In genomic region chr19:31083761-31084160, GRCm38 (mm10) we compare ENCODE assay signal across 8 mouse cellular contexts. TPM values are rescaled to one million over a fixed set of nuclear protein-coding genes. Genes with fewer than 3 reads are reported as not detected.
DNase-seq lines count a peak whose midpoint lies in the region; ATAC-seq and TF ChIP-seq lines count a peak whose summit lies in the region.

No protein-coding gene starts in this region.

- H3K4me2 ChIP-seq in embryonic facial prominence, embryonic 11.5 days (ENCODE audit: low read depth, low read length): peak overlapping the region; percentile 84
- H3K4me2 ChIP-seq in hindbrain, embryonic 16.5 days (ENCODE audit: low read length): peak overlapping the region; percentile 87
- peak overlapping the region; percentile 94 for H3K4me2 ChIP-seq in midbrain, postnatal 0 days (ENCODE audit: low read depth, low read length, poor library complexity, severe bottlenecking)

- peak overlapping the region; percentile 60 for H3K4me3 ChIP-seq in embryonic facial prominence, embryonic 11.5 days (ENCODE audit: low read depth, low read length)
- H3K4me3 ChIP-seq in hindbrain, embryonic 16.5 days (ENCODE audit: low read length): peak overlapping the region; percentile 60
- H3K4me3 ChIP-seq in midbrain, postnatal 0 days (ENCODE audit: low read depth, low read length): peak overlapping the region; percentile 66

- H3K36me3 ChIP-seq in embryonic facial prominence, embryonic 11.5 days (replicated peaks; ENCODE audit: control insufficient read depth, insufficient read depth, low read depth, low read length): peaks cover 11% of the 10 kb centered on the region
- peaks cover 11% of the 10 kb centered on the region for H3K36me3 ChIP-seq in hindbrain, embryonic 16.5 days (ENCODE audit: control insufficient read depth, insufficient read depth, low read length)
- peaks cover 7% of the 10 kb centered on the region; the same call in 1 of the 2 replicates for H3K36me3 ChIP-seq in midbrain, postnatal 0 days (ENCODE audit: insufficient read depth, low read length)

- DNase-seq in gastrocnemius, postnatal 14 days: peak; percentile 6
- no peak for DNase-seq in gastrocnemius, postnatal 25 days
- DNase-seq in CD8-positive naive resting alpha-beta T cell, adult 2 months (ENCODE audit: low read depth in 2 of 2, low spot score in 2 of 2): peak; percentile 2 to 6
- DNase-seq in embryonic facial prominence, embryonic 11.5 days (ENCODE audit: low spot score): no peak
- no peak for DNase-seq in midbrain, postnatal 0 days (ENCODE audit: low spot score)
- no peak for DNase-seq in T-cell, adult 2 months (ENCODE audit: low spot score)

- 95% methylated on average over 8 of the region's 8 CpGs for WGBS in embryonic facial prominence, embryonic 11.5 days
- 96% methylated on average over 8 of the region's 8 CpGs for WGBS in hindbrain, embryonic 16.5 days
- 97% methylated on average over 8 of the region's 8 CpGs for WGBS in midbrain, postnatal 0 days

- no peaks in the 10 kb centered on the region; the same call in 1 of the 2 replicates for H3K4me1 ChIP-seq in embryonic facial prominence, embryonic 11.5 days (ENCODE audit: control insufficient read depth, insufficient read depth, low read length)
- H3K4me1 ChIP-seq in hindbrain, embryonic 16.5 days (ENCODE audit: control insufficient read depth, insufficient read depth, low read depth, low read length): peaks cover 17% of the 10 kb centered on the region
- peaks cover 16% of the 10 kb centered on the region for H3K4me1 ChIP-seq in midbrain, postnatal 0 days (ENCODE audit: insufficient read depth, low read length)

- H3K9ac ChIP-seq in embryonic facial prominence, embryonic 11.5 days (replicated peaks; ENCODE audit: low read length): no peak overlapping the region
- H3K9ac ChIP-seq in hindbrain, embryonic 16.5 days (ENCODE audit: low read depth, low read length): no peak overlapping the region
- H3K9ac ChIP-seq in midbrain, postnatal 0 days (replicated peaks; ENCODE audit: low read length, poor library complexity, severe bottlenecking): no peak overlapping the region

- H3K9me3 ChIP-seq in embryonic facial prominence, embryonic 11.5 days (replicated peaks; ENCODE audit: control insufficient read depth, low read length): no peaks in the 10 kb centered on the region; the same call in 1 of the 2 replicates
- H3K9me3 ChIP-seq in hindbrain, embryonic 16.5 days (ENCODE audit: control insufficient read depth, low read length): no peaks in the 10 kb centered on the region; the same call in 1 of the 2 replicates
- H3K9me3 ChIP-seq in midbrain, postnatal 0 days (ENCODE audit: low read length): no peaks in the 10 kb centered on the region

- ATAC-seq in embryonic facial prominence, embryonic 11.5 days (replicated peaks; ENCODE audit: insufficient number of reproducible peaks, low FRiP score, low TSS enrichment, low read depth): no peak
- no peak for ATAC-seq in hindbrain, embryonic 16.5 days
- ATAC-seq in midbrain, postnatal 0 days (ENCODE audit: low FRiP score): no peak
- no peak for ATAC-seq in megakaryocyte progenitor cell, adult 5-6 weeks (replicated peaks; ENCODE audit: poor library complexity)

- no peak for TF ChIP-seq CTCF in midbrain, postnatal 0 days (IDR thresholded peaks at IDR 0.05)

- H3K27ac ChIP-seq in embryonic facial prominence, embryonic 11.5 days (replicated peaks; ENCODE audit: low read depth, low read length): no peak overlapping the region
- no peak overlapping the region for H3K27ac ChIP-seq in hindbrain, embryonic 16.5 days (ENCODE audit: low read depth, low read length)
- no peak overlapping the region for H3K27ac ChIP-seq in midbrain, postnatal 0 days (ENCODE audit: low read depth, low read length)

- intact Hi-C loops in gastrocnemius, postnatal 14 days (cut with DNase I; ENCODE audit: low total_unique reads): no loop called here

- no peaks in the 10 kb centered on the region for H3K27me3 ChIP-seq in embryonic facial prominence, embryonic 11.5 days (ENCODE audit: control insufficient read depth, insufficient read depth, low read length)
- no peaks in the 10 kb centered on the region for H3K27me3 ChIP-seq in hindbrain, embryonic 16.5 days (replicated peaks; ENCODE audit: control insufficient read depth, insufficient read depth, low read length)
- no peaks in the 10 kb centered on the region for H3K27me3 ChIP-seq in midbrain, postnatal 0 days (ENCODE audit: insufficient read depth, low read length)

RNA-seq across cellular contexts. Expression of gene Cstf2t, which starts 1.1 kb away (rescaled TPM):
- total RNA-seq in gastrocnemius, postnatal 14 days (2021): 10 to 100 TPM; 18.4 to 19.4 TPM
- 10 to 100 TPM; 16.0 to 17.5 TPM for total RNA-seq in gastrocnemius, postnatal 25 days (2021)
- polyA plus RNA-seq in embryonic facial prominence, embryonic 11.5 days (2014; fragmentation: Nextera tagmentation; extraction: Ambion mirVana): 54.0 and 54.5 TPM in 2 replicates
- 59.4 and 66.3 TPM in 2 replicates for polyA plus RNA-seq in hindbrain, embryonic 16.5 days (2015; fragmentation: Nextera tagmentation; extraction: Ambion mirVana)
- 78.5 and 81.3 TPM in 2 replicates for total RNA-seq in midbrain, postnatal 0 days (2014; rRNA removed)
- 54.4 and 59.2 TPM in 2 replicates for polyA plus RNA-seq in midbrain, postnatal 0 days (2015; fragmentation: Nextera tagmentation; extraction: Ambion mirVana)
- total RNA-seq in megakaryocyte progenitor cell, adult 5-6 weeks (2015): 19.4 and 20.9 TPM in 2 replicates
- total RNA-seq in megakaryocyte progenitor cell, adult 5-6 weeks (2017): 33.9 and 34.6 TPM in 2 replicates

Comparison
In these comparisons a context has a peak if more than half of its experiments do, and no peak if none do; other contexts are left out.
1. DNase-seq: peak in gastrocnemius, postnatal 14 days (single experiment) and CD8-positive naive resting alpha-beta T cell, adult 2 months (2 of 2); none in gastrocnemius, postnatal 25 days (single experiment), embryonic facial prominence, embryonic 11.5 days (single experiment), midbrain, postnatal 0 days (single experiment) and T-cell, adult 2 months (single experiment).
2. Peak in every context shown above with its lines, with median percentiles within 50 percentile points of each other: H3K4me2 ChIP-seq and H3K4me3 ChIP-seq.